Mouse (Mus musculus) hindbrain, embryonic 14.5 days (tissue): ENCODE measurements around the gene Sox15. TPM values are rescaled to one million over a fixed set of nuclear protein-coding genes. Genes with fewer than 3 reads are reported as not detected.

Experiments
- ATAC-seq: fragments of 200-750 bp; cut with Nextera tagmentation; 2 replicates; pipeline ENCODE4 v1.8.0; 2017; ENCODE audit warnings: moderate number of reproducible peaks, mild to moderate bottlenecking, moderate TSS enrichment, moderate library complexity; ENCODE audit not compliant: low FRiP score
- DNase-seq: peaks from one replicate; pipeline ENCODE4 v3.0.0-alpha.2; 2015; ENCODE audit warnings: low spot score
- H3K27ac ChIP-seq: fragments of 300-500 bp; sonication (generic); 2 replicates; pipeline ENCODE4 v1.5.1; 2014; ENCODE audit warnings: mild to moderate bottlenecking, moderate library complexity
- H3K27me3 ChIP-seq: fragments of 300-500 bp; sonication (generic); 2 replicates; pipeline ENCODE4 v1.6.1; 2014; ENCODE audit warnings: mild to moderate bottlenecking, low read length, mixed read lengths; ENCODE audit not compliant: control insufficient read depth, insufficient read depth
- H3K36me3 ChIP-seq: fragments of 300-500 bp; sonication (generic); replicated peaks from 2 replicates; pipeline ENCODE4 v1.6.1; 2014; ENCODE audit not compliant: control insufficient read depth, insufficient read depth
- H3K4me1 ChIP-seq: fragments of 300-500 bp; sonication (generic); replicated peaks from 2 replicates; pipeline ENCODE4 v1.6.1; 2014; ENCODE audit warnings: antibody characterized with exemption, low read length, mixed read lengths; ENCODE audit not compliant: control insufficient read depth, insufficient read depth
- H3K4me2 ChIP-seq: fragments of 300-500 bp; sonication (generic); replicated peaks from 2 replicates; pipeline ENCODE4 v1.6.1; 2014; ENCODE audit warnings: mild to moderate bottlenecking, moderate library complexity
- H3K4me3 ChIP-seq: fragments of 300-500 bp; sonication (generic); replicated peaks from 2 replicates; pipeline ENCODE4 v1.5.1; 2014; ENCODE audit warnings: mild to moderate bottlenecking, low read length
- H3K9ac ChIP-seq: fragments of 300-500 bp; sonication (generic); 2 replicates; pipeline ENCODE4 v1.6.1; 2014
- H3K9me3 ChIP-seq: fragments of 300-500 bp; sonication (generic); 2 replicates; pipeline ENCODE4 v1.6.1; 2016; ENCODE audit warnings: low read length; ENCODE audit not compliant: control insufficient read depth
- WGBS: fragments of 180-500 bp; shearing (Covaris S2); extraction: QIAGEN DNeasy Blood & Tissue Kit; methylation state at CpG from one replicate; pipeline ENCODE4 v1.1.7; 2014; 5-methylcytosine and 5-hydroxymethylcytosine counted together
- polyA plus RNA-seq: library from polyadenylated mRNA; unstranded; fragments of >200 nt; fragmentation: Nextera tagmentation; extraction: Ambion mirVana; gene quantifications from 2 replicates; pipeline ENCODE4 v1.2.1, GENCODE M21; 2014

Gene Sox15
- polyA plus RNA-seq, 1 experiment from 2014 or later, result not detected

DNA sequence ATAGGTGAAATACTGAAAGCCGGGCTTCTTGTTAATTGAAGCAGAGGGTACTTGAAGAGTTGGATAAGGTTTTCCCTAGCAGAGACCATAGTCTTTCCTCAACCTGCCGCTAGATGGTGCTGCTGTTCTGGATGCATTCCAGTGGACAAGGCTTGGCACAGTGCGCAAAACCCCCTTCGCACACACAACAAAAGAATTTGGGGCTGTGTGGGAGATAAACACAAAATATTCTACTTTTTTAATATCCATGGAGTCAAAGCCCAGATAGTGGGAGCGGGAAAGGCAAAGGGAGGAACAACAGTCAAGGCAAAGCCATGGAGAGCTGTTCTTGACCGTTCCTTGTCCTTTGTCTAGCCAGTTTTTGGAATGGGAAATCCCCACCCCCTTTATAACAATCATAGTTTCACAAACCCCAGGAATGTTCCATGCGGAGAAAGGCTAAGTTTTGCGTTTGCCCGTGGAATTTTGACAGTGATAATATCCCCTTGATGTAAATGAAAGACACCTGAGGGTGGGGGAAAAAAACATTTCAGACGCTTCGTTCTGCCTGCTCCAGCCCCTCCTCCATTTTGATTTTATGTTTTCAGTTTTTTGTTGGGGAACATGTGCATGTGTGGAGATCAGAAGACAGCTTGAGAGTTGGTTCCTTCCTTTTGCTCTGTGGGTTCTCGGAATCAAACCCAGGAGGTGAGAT, 27.9 kb downstream of the Sox15 start:
- 20% methylated on average over 12 of the region's 12 CpGs for WGBS
- ATAC-seq (0 out of 2 replicates have a peak, but pooled peaks have one; percentile 32), DNase-seq (peak; percentile 97)
- peak overlapping the region; percentile 71 for H3K4me2 ChIP-seq
- peak overlapping the region; percentile 74 for H3K9ac ChIP-seq
- H3K36me3 ChIP-seq, result peaks cover 19% of the 10 kb centered on the region
- H3K4me1 ChIP-seq, result peaks cover 25% of the 10 kb centered on the region
- H3K27ac ChIP-seq, result peak overlapping the region; percentile 93
- H3K9me3 ChIP-seq, result no peaks in the 10 kb centered on the region
- H3K27me3 ChIP-seq, result no peaks in the 10 kb centered on the region
- H3K4me3 ChIP-seq, result peak overlapping the region; percentile 73; the same call in 1 of the 2 replicates

DNA sequence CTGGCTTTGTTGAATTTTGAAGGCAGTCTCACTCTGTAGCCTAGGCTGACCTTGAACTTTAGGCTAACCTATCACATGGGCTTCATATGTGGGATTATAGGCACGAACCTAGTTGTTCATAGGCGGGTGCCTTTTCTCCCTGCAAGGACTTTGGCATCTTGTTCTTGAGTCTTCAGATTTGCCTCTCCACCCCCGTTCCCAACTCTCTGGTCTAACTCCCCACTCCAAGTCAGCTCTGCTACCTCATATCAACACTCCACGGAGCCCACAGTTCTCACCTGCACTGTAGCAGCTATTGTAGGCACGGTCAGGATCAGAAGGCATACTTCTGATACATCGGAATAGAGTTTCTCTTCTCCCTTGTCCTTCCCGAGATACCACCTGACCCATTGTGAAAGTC, 28.5 kb downstream of the Sox15 start:
- Histone ChIP-seq H3K4me1 (peaks cover 25% of the 10 kb centered on the region), H3K36me3 (peaks cover 13% of the 10 kb centered on the region), H3K4me2 (peak overlapping the region; percentile 71), H3K27ac (peak overlapping the region; percentile 79), H3K27me3 (no peaks in the 10 kb centered on the region), H3K9ac (peak overlapping the region; percentile 74), H3K9me3 (no peaks in the 10 kb centered on the region), H3K4me3 (no peak overlapping the region)
- DNase-seq (no peak), ATAC-seq (no peak)
- 85% methylated on average over 7 of the region's 7 CpGs for WGBS

DNA sequence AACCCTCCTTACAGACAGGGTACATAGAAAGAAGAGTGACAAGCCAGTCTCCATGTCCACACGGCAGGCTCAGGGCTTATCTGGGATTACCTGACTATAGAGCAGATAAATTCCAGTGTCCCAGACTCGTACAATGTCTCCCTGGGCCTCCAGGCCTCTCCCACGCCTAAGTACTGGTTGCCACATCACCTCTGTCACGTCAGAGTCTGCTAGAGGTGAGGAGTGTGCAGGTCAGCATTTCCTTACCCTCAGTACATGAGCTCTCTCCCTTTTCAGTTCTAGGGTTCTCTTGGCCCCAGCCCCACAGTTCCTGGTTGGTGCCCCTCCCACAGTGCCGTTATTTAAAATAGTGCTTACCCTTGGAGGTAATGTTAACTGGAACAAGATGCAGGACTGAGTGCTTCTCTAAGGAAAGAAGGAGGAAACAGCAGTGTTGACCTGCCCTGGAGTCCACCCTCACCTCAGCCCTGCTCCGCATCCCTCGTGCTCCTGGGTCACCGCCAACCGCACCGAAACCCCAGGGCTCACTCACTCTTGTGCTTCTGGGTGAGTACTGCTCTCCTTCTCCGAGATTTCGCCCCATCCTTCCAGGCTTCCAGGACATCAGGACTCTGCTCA, 29.1 kb downstream of the Sox15 start:
- DNase-seq (no peak), ATAC-seq (no peak)
- Histone ChIP-seq H3K4me1 (peaks cover 25% of the 10 kb centered on the region), H3K27ac (no peak overlapping the region), H3K4me2 (no peak overlapping the region), H3K9ac (peak overlapping the region; percentile 13; the same call in 1 of the 2 replicates), H3K4me3 (no peak overlapping the region), H3K27me3 (no peaks in the 10 kb centered on the region), H3K9me3 (no peaks in the 10 kb centered on the region), H3K36me3 (peaks cover 9% of the 10 kb centered on the region)
- WGBS, result 84% methylated on average over 12 of the region's 12 CpGs

DNA sequence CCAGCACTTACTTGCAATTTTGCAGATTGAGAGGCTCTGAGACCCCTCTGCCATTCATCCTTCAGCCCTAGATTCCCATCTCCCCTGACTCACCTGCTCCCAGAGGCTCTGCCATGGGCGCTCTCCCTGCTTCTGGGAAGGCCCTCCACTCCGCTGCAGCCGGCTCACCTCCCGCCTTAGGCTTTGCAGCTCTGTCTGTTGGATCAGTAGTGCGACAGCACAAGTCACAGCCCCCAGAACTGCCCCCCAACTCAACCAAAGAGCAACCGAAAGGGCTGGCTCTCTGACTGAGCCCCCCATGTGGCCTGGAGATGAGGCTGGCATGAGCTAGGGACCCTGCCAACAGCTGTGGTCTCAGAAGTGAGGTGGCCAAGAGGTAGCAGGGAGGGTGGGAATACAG, 29.8 kb downstream of the Sox15 start:
- Histone ChIP-seq H3K27ac (no peak overlapping the region), H3K9me3 (no peaks in the 10 kb centered on the region), H3K4me2 (no peak overlapping the region), H3K27me3 (no peaks in the 10 kb centered on the region), H3K9ac (0 out of 2 replicates have a peak overlapping the region, but pooled peaks have one; percentile 17), H3K4me1 (peaks cover 22% of the 10 kb centered on the region), H3K36me3 (peaks cover 5% of the 10 kb centered on the region), H3K4me3 (no peak overlapping the region)
- 74% methylated on average over 6 of the region's 6 CpGs for WGBS
- no peak for DNase-seq
- no peak for ATAC-seq

DNA sequence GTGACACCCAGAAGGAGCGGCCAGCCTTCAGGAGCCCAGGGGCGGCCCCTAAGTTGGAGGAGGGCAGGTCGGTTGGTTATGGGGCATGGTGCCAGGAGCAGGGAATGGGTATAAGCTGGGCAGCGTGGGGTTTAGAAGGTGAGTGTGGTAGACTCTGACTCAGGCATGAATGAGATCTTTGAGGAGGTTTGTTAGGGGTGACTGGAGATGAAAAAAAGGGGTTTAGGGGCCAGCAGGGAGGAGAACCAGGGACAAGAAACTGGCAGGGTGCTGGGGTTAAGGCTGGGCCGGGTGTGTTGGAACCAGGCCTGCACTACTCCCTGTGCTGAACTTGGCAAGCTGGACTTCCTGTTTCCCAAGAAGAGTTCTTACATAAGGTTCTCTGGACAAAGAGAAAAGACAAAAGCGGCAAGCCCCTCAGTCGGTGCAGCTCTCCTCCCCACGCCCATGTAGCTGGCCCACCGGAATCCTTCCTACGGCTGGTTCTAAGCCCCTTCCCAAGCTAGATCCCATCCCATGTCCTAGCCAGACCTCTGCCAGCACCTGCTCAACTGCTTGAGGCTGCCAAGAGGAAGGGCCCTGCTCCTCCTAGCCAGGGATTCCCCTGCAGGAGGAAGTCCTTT, 30.5 kb downstream of the Sox15 start, which contains the start of gene Tnfsf13:
Tnfsf13 (minus strand) TSS at position 259 of the 623 bp plus-strand sequence.
- WGBS, result 47% methylated on average over 10 of the region's 10 CpGs
- no peak within 1 kb of the TSS for H3K4me3 ChIP-seq
- no peaks in the 10 kb centered on the region for H3K27me3 ChIP-seq
- peaks cover 17% of the 10 kb centered on the region for H3K4me1 ChIP-seq
- DNase-seq (no peak), ATAC-seq (no peak)
- peak within 1 kb of the TSS; percentile 68; the same call in 1 of the 2 replicates for H3K27ac ChIP-seq
- H3K4me2 ChIP-seq, result no peak within 1 kb of the TSS; the same call in 1 of the 2 replicates
- peak within 1 kb of the TSS; percentile 41; the same call in 1 of the 2 replicates for H3K9ac ChIP-seq
- H3K9me3 ChIP-seq, result no peaks in the 10 kb centered on the region
- no peaks in the 10 kb centered on the region for H3K36me3 ChIP-seq

DNA sequence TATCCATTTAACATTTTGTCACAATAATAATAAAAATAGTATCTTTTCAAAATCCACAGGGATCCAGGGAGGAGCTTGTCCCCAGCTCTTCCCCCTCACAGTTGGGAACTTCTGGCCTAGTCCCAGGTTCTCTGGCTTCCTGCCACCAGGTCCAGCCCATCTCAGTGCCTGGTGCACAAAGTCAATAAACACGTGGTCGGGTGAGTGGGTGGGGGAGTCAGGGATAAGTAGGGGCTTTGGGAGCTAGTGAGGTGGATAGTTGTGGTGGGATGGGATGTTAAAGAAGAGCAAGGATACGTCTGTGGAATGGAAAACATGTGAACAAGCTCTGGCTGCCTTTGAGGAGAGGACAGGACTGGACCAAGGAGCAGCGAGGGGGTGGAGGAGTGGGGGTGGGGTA, 31.3 kb downstream of the Sox15 start:
- no peak for DNase-seq
- no peak overlapping the region for H3K4me2 ChIP-seq

DNA sequence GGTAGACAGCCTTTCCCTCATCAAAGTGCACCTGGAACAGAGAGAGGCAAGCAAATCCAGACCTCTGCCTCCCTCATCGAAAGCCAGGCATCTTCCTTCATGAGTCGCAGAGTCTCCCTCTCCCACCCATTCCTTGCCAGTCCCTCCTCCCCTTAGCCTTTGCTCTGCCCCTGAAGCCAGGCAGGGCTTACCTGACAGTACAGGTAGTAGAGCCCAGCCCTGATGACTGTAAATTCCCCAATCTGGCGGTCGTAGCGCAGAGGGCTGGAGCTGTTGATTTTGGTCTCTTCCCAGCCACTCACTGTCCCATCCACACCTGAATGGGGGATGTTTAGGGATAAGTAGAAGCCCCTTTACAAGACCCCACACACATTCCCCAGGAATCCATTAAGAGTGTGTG, 31.9 kb downstream of the Sox15 start:
- ATAC-seq, result no peak
- Histone ChIP-seq H3K4me3 (no peak overlapping the region), H3K9me3 (no peaks in the 10 kb centered on the region), H3K4me1 (peaks cover 12% of the 10 kb centered on the region), H3K27ac (no peak overlapping the region), H3K9ac (no peak overlapping the region), H3K27me3 (no peaks in the 10 kb centered on the region), H3K36me3 (no peaks in the 10 kb centered on the region), H3K4me2 (no peak overlapping the region)
- WGBS, result 62% methylated on average over 5 of the region's 5 CpGs
- no peak for DNase-seq

More for the DNA sequence above, 31.3 kb downstream of the Sox15 start:
- no peaks in the 10 kb centered on the region for H3K27me3 ChIP-seq
- no peaks in the 10 kb centered on the region for H3K9me3 ChIP-seq
- WGBS, result 22% methylated on average over 4 of the region's 4 CpGs
- no peak for ATAC-seq
- no peaks in the 10 kb centered on the region for H3K36me3 ChIP-seq
- no peak overlapping the region for H3K4me3 ChIP-seq
- H3K27ac ChIP-seq, result peak overlapping the region; percentile 68; the same call in 1 of the 2 replicates
- peak overlapping the region; percentile 41; the same call in 1 of the 2 replicates for H3K9ac ChIP-seq
- peaks cover 12% of the 10 kb centered on the region for H3K4me1 ChIP-seq

DNA sequence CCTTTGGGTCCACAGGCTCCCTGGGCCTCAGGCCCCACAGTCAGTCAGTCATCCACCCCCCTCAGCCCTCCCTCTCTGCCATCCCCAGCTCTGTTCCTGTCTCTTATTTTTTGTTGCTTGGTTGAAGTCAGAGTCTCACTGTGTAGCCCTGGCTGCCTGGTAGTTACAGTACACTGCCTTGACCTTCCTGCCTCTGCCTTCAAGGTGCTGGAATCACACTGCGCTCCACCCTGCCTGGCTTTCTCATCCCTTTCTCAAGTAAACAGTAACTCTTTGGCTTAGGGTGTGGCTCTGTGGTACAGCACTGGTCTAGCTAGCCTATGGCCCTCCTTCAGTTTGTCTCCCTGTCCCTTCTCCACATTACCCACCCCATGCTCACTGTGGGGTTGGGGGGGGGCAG, 34.8 kb downstream of the Sox15 start:
- Histone ChIP-seq H3K4me3 (no peak overlapping the region), H3K36me3 (no peaks in the 10 kb centered on the region), H3K9ac (no peak overlapping the region), H3K4me2 (no peak overlapping the region), H3K4me1 (no peaks in the 10 kb centered on the region; the same call in 1 of the 2 replicates), H3K9me3 (no peaks in the 10 kb centered on the region), H3K27ac (no peak overlapping the region), H3K27me3 (no peaks in the 10 kb centered on the region)
- no peak for DNase-seq
- ATAC-seq, result no peak
- WGBS, result 100% methylated on average over 1 of the region's 1 CpGs

DNA sequence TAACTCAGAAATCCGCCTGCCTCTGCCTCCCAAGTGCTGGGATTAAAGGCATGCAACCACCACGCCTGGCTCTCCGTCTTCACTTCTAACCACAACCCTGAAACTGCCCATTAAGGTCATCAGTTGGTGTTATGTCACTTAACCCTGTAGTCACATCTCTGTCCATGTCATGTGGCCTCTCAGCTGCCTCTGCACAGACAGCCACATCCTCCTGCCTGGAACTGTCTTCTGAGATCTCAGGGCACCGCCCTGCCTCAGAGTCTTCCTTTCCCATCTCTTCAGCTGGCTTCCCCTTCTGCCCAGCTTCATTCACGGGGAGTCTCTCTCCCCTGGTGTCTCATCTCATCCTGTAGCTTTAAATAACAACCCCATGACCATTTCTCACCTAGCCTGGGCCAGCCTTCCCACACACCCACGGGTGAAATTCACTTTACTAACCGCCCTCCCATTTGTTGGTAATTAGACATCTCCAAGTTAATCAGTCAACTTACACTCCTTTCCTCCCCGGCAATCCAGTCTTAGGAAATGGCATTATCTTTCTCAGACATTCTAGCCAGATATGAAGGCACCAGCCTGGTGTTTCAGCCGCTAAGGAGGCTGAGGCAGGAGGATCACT, 37.2 kb downstream of the Sox15 start:
- Histone ChIP-seq H3K9me3 (no peaks in the 10 kb centered on the region), H3K9ac (no peak overlapping the region), H3K36me3 (no peaks in the 10 kb centered on the region), H3K27me3 (no peaks in the 10 kb centered on the region), H3K4me3 (no peak overlapping the region), H3K4me1 (peaks cover 3% of the 10 kb centered on the region; the same call in 1 of the 2 replicates), H3K27ac (no peak overlapping the region), H3K4me2 (no peak overlapping the region)
- DNase-seq, result no peak
- 81% methylated on average over 9 of the region's 9 CpGs for WGBS
- no peak for ATAC-seq
